Mouse (Mus musculus) CD4-positive helper T cell, adult 2 months (primary cell): ENCODE data around the gene Ppp1r1b.

ENCODE experiments used
- DNase-seq: peaks from one replicate; pipeline ENCODE4 v3.0.0-alpha.2; 2012; ENCODE audit warnings: low read depth, missing footprints, low spot score

Gene Ppp1r1b

GRCm38 (mm10) chr11:98348083-98348961 is at the start of gene Ppp1r1b:
Gene Ppp1r1b (plus strand): TSS chr11:98348404.
- peak; percentile 55 for DNase-seq

- DNase-seq, result no peak
Observed at GRCm38 (mm10) chr11:98298484-98299205, 49.6 kb upstream of the Ppp1r1b start.

- no peak for DNase-seq
Observed at GRCm38 (mm10) chr11:98313790-98314323, 34.3 kb upstream of the Ppp1r1b start.

GRCm38 (mm10) chr11:98317479-98317878 is 30.7 kb upstream of the Ppp1r1b start:
- no peak for DNase-seq

- DNase-seq, result no peak
Observed at GRCm38 (mm10) chr11:98318421-98319116, 29.6 kb upstream of the Ppp1r1b start.

- no peak for DNase-seq
Observed at GRCm38 (mm10) chr11:98319120-98319519, 29.1 kb upstream of the Ppp1r1b start.

- no peak for DNase-seq
Observed at GRCm38 (mm10) chr11:98319544-98319943, 28.7 kb upstream of the Ppp1r1b start.

GRCm38 (mm10) chr11:98319944-98320343 is 28.3 kb upstream of the Ppp1r1b start:
- no peak for DNase-seq

- no peak for DNase-seq
Observed at GRCm38 (mm10) chr11:98320381-98320780, 27.8 kb upstream of the Ppp1r1b start.

- DNase-seq, result no peak
Observed at GRCm38 (mm10) chr11:98320806-98321676, 27.2 kb upstream of the Ppp1r1b start.

- DNase-seq, result no peak
Observed at GRCm38 (mm10) chr11:98321677-98322003, 26.6 kb upstream of the Ppp1r1b start.

GRCm38 (mm10) chr11:98322159-98322558 is 26.0 kb upstream of the Ppp1r1b start:
- DNase-seq, result no peak

- no peak for DNase-seq
Observed at GRCm38 (mm10) chr11:98323136-98323866, 24.9 kb upstream of the Ppp1r1b start.

GRCm38 (mm10) chr11:98323933-98324332 is 24.3 kb upstream of the Ppp1r1b start:
- no peak for DNase-seq

- no peak for DNase-seq
Observed at GRCm38 (mm10) chr11:98325191-98325820, 22.9 kb upstream of the Ppp1r1b start.

- DNase-seq, result no peak
Observed at GRCm38 (mm10) chr11:98325821-98326218, 22.4 kb upstream of the Ppp1r1b start.

GRCm38 (mm10) chr11:98326741-98327135 is 21.5 kb upstream of the Ppp1r1b start:
- DNase-seq, result no peak

- DNase-seq, result no peak
Observed at GRCm38 (mm10) chr11:98327136-98328030, 20.8 kb upstream of the Ppp1r1b start.

- DNase-seq, result no peak
Observed at GRCm38 (mm10) chr11:98328031-98328370, 20.2 kb upstream of the Ppp1r1b start.
